Comparison of ENCODE assay signal across 7 mouse cellular contexts in genomic region chr6:122309446-122309960, GRCm38 (mm10). TPM values are rescaled to one million over a fixed set of nuclear protein-coding genes. Genes with fewer than 3 reads are reported as not detected.
DNase-seq lines count a peak whose midpoint lies in the region; ATAC-seq and TF ChIP-seq lines count a peak whose summit lies in the region.

No protein-coding gene starts in this region.

- no peak for TF ChIP-seq CTCF in testis, adult 2 months (IDR thresholded peaks at IDR 0.05; ENCODE audit: control insufficient read depth, insufficient read depth, insufficient replicate concordance, low read depth, low read length)
- no peak for TF ChIP-seq CTCF in stomach, postnatal 0 days (IDR thresholded peaks at IDR 0.05; ENCODE audit: low read depth)

- no peaks in the 10 kb centered on the region for H3K27me3 ChIP-seq in testis, adult 2 months (ENCODE audit: control insufficient read depth, insufficient read depth, low read length)
- H3K27me3 ChIP-seq in forebrain, embryonic 12.5 days = no peaks in the 10 kb centered on the region
- no peaks in the 10 kb centered on the region for H3K27me3 ChIP-seq in liver, embryonic 11.5 days (replicated peaks; ENCODE audit: control insufficient read depth, insufficient read depth, low read length)
- H3K27me3 ChIP-seq in stomach, postnatal 0 days (ENCODE audit: control insufficient read depth, insufficient read depth, low read length) = no peaks in the 10 kb centered on the region

- H3K4me1 ChIP-seq in testis, adult 2 months (ENCODE audit: control insufficient read depth, insufficient read depth, low read length) = peaks cover 1% of the 10 kb centered on the region; the same call in 1 of the 2 replicates
- H3K4me1 ChIP-seq in forebrain, embryonic 12.5 days = peaks cover 19% of the 10 kb centered on the region
- peaks cover 14% of the 10 kb centered on the region for H3K4me1 ChIP-seq in liver, embryonic 11.5 days (replicated peaks; ENCODE audit: control insufficient read depth, insufficient read depth, low read length)
- no peaks in the 10 kb centered on the region for H3K4me1 ChIP-seq in stomach, postnatal 0 days (replicated peaks; ENCODE audit: control insufficient read depth, insufficient read depth)

- DNase-seq in testis, postnatal 14 days (ENCODE audit: low spot score) = no peak
- no peak for DNase-seq in liver, embryonic 11.5 days (ENCODE audit: low spot score)
- no peak for DNase-seq in stomach, postnatal 0 days (ENCODE audit: low spot score)
- no peak for DNase-seq in left cerebral cortex, adult 18-20 months (ENCODE audit: low spot score in 2 of 2)
- no peak for DNase-seq in cerebellum, postnatal 36 days

- TF ChIP-seq EP300 in stomach, postnatal 0 days (optimal IDR thresholded peaks at IDR 0.05) = no peak

- no peak for TF ChIP-seq POLR2A in testis, adult 2 months (IDR thresholded peaks at IDR 0.05; ENCODE audit: control insufficient read depth, low read depth, low read length)

- 10% methylated on average over 11 of the region's 11 CpGs for WGBS in forebrain, embryonic 12.5 days
- WGBS in liver, embryonic 11.5 days = 6% methylated on average over 11 of the region's 11 CpGs
- 3% methylated on average over 11 of the region's 11 CpGs for WGBS in stomach, postnatal 0 days

- H3K9ac ChIP-seq in forebrain, embryonic 12.5 days = peak overlapping the region; percentile 80
- peak overlapping the region; percentile 80 for H3K9ac ChIP-seq in liver, embryonic 11.5 days (ENCODE audit: low read depth, low read length)
- peak overlapping the region; percentile 81 for H3K9ac ChIP-seq in stomach, postnatal 0 days (ENCODE audit: low read length)

- peak overlapping the region; percentile 94 for H3K4me3 ChIP-seq in testis, adult 2 months (ENCODE audit: control insufficient read depth, low read depth, low read length)
- H3K4me3 ChIP-seq in forebrain, embryonic 12.5 days (replicated peaks) = peak overlapping the region; percentile 75
- H3K4me3 ChIP-seq in liver, embryonic 11.5 days (ENCODE audit: low read depth, low read length) = peak overlapping the region; percentile 83
- H3K4me3 ChIP-seq in stomach, postnatal 0 days (ENCODE audit: low read depth, low read length) = peak overlapping the region; percentile 65

- H3K4me2 ChIP-seq in forebrain, embryonic 12.5 days = peak overlapping the region; percentile 77
- H3K4me2 ChIP-seq in liver, embryonic 11.5 days = peak overlapping the region; percentile 73
- H3K4me2 ChIP-seq in stomach, postnatal 0 days (replicated peaks; ENCODE audit: low read depth) = peak overlapping the region; percentile 64

- peak overlapping the region; percentile 84 for H3K27ac ChIP-seq in testis, adult 2 months (ENCODE audit: control insufficient read depth, insufficient read depth, low read depth, low read length)
- H3K27ac ChIP-seq in forebrain, embryonic 12.5 days = 0 out of 2 replicates have a peak overlapping the region, but pooled peaks have one; percentile 72
- H3K27ac ChIP-seq in liver, embryonic 11.5 days (ENCODE audit: low read depth, low read length) = peak overlapping the region; percentile 11; the same call in 1 of the 2 replicates
- peak overlapping the region; percentile 80 for H3K27ac ChIP-seq in stomach, postnatal 0 days (replicated peaks)

- no peaks in the 10 kb centered on the region; the same call in 1 of the 2 replicates for H3K36me3 ChIP-seq in testis, adult 2 months (ENCODE audit: control insufficient read depth, insufficient read depth, low read length)
- peaks cover 15% of the 10 kb centered on the region for H3K36me3 ChIP-seq in forebrain, embryonic 12.5 days (replicated peaks)
- peaks cover 10% of the 10 kb centered on the region; the same call in 1 of the 2 replicates for H3K36me3 ChIP-seq in liver, embryonic 11.5 days (ENCODE audit: control insufficient read depth, insufficient read depth, low read length)
- H3K36me3 ChIP-seq in stomach, postnatal 0 days (ENCODE audit: control insufficient read depth, insufficient read depth, low read length) = no peaks in the 10 kb centered on the region; the same call in 1 of the 2 replicates

- ATAC-seq in forebrain, embryonic 12.5 days (ENCODE audit: low FRiP score) = no peak
- ATAC-seq in liver, embryonic 11.5 days (replicated peaks; ENCODE audit: low FRiP score) = no peak
- no peak for ATAC-seq in stomach, postnatal 0 days (ENCODE audit: low FRiP score, low TSS enrichment)

- H3K9me3 ChIP-seq in forebrain, embryonic 12.5 days = no peaks in the 10 kb centered on the region
- H3K9me3 ChIP-seq in liver, embryonic 11.5 days (ENCODE audit: control insufficient read depth, low read length) = no peaks in the 10 kb centered on the region
- H3K9me3 ChIP-seq in stomach, postnatal 0 days (ENCODE audit: control insufficient read depth, low read length) = no peaks in the 10 kb centered on the region

RNA-seq across cellular contexts. Expression of gene M6pr, which starts 1.0 kb away (rescaled TPM):
- polyA plus RNA-seq in testis, adult 2 months (2012; rRNA removed) = 19.8 and 24.3 TPM in 2 replicates
- 68.7 and 70.6 TPM in 2 replicates for polyA plus RNA-seq in forebrain, embryonic 12.5 days (2016; fragmentation: Nextera tagmentation; extraction: Ambion mirVana)
- 154 and 168 TPM in 2 replicates for polyA plus RNA-seq in liver, embryonic 11.5 days (2014; fragmentation: Nextera tagmentation; extraction: Ambion mirVana)
- 103 and 111 TPM in 2 replicates for polyA plus RNA-seq in stomach, postnatal 0 days (2015; fragmentation: Nextera tagmentation; extraction: Ambion mirVana)
- 10 to 100 TPM; 72.9 to 79.3 TPM for total RNA-seq in left cerebral cortex, adult 18-20 months (2021)

RNA-seq across cellular contexts. Expression of gene Klrg1, which starts 26.8 kb away (rescaled TPM):
- polyA plus RNA-seq in testis, adult 2 months (2012; rRNA removed) = 0.16 and 0.18 TPM in 2 replicates
- 0.18 and 0.32 TPM in 2 replicates for polyA plus RNA-seq in forebrain, embryonic 12.5 days (2016; fragmentation: Nextera tagmentation; extraction: Ambion mirVana)
- polyA plus RNA-seq in liver, embryonic 11.5 days (2014; fragmentation: Nextera tagmentation; extraction: Ambion mirVana) = not detected in 2 replicates
- polyA plus RNA-seq in stomach, postnatal 0 days (2015; fragmentation: Nextera tagmentation; extraction: Ambion mirVana) = 0.08 and 0.15 TPM in 2 replicates
- total RNA-seq in left cerebral cortex, adult 18-20 months (2021) = under 1 TPM in 1 of 2 experiments, not detected in 1; 0.23 TPM

RNA-seq across cellular contexts. Expression of gene Phc1, which starts 30.9 kb away (rescaled TPM):
- 193 and 198 TPM in 2 replicates for polyA plus RNA-seq in testis, adult 2 months (2012; rRNA removed)
- 34.4 and 37.5 TPM in 2 replicates for polyA plus RNA-seq in forebrain, embryonic 12.5 days (2016; fragmentation: Nextera tagmentation; extraction: Ambion mirVana)
- polyA plus RNA-seq in liver, embryonic 11.5 days (2014; fragmentation: Nextera tagmentation; extraction: Ambion mirVana) = 12.4 and 14.7 TPM in 2 replicates
- polyA plus RNA-seq in stomach, postnatal 0 days (2015; fragmentation: Nextera tagmentation; extraction: Ambion mirVana) = 5.3 and 6.1 TPM in 2 replicates
- 10 to 100 TPM; 58.2 to 62.3 TPM for total RNA-seq in left cerebral cortex, adult 18-20 months (2021)

Comparison
In these comparisons a context has a peak if more than half of its experiments do, and no peak if none do; other contexts are left out.
1. H3K27ac ChIP-seq: peak in every context shown above with its lines; median percentile 84 in testis, adult 2 months; 80 in stomach, postnatal 0 days; 72 in forebrain, embryonic 12.5 days; 11 in liver, embryonic 11.5 days.